Mouse (Mus musculus) cerebellum, adult (tissue): Measurements from ENCODE around the gene Slc34a1.

ENCODE experiments used
- ATAC-seq: cut with Nextera tagmentation; 2 replicates; pipeline ENCODE4 v1.9.2; 2017; ENCODE audit warnings: mild to moderate bottlenecking, moderate library complexity, mixed read lengths; ENCODE audit not compliant: insufficient number of reproducible peaks, low FRiP score, low TSS enrichment

The Slc34a1 gene

GRCm38 (mm10) chr13:55398088-55398487 is at the start of gene Slc34a1:
Gene Slc34a1 (plus strand): TSS chr13:55398187.
- ATAC-seq: no peak

GRCm38 (mm10) chr13:55361145-55361544 is 36.8 kb upstream of the Slc34a1 start:
- ATAC-seq: no peak

GRCm38 (mm10) chr13:55361974-55362452 is 36.0 kb upstream of the Slc34a1 start:
- peak; percentile 36 for ATAC-seq

- peak; percentile 99 for ATAC-seq
Measured at GRCm38 (mm10) chr13:55362453-55363060, 35.4 kb upstream of the Slc34a1 start, which contains the start of gene Lman2. Gene Lman2 (minus strand): TSS chr13:55362783.

- ATAC-seq: no peak
Measured at GRCm38 (mm10) chr13:55368401-55368800, 29.6 kb upstream of the Slc34a1 start.

- ATAC-seq: no peak
Measured at GRCm38 (mm10) chr13:55369531-55370114, 28.4 kb upstream of the Slc34a1 start, which contains the start of gene Rgs14. Gene Rgs14 (plus strand): TSS chr13:55369732.

GRCm38 (mm10) chr13:55370234-55370633 is 27.8 kb upstream of the Slc34a1 start:
- no peak for ATAC-seq

GRCm38 (mm10) chr13:55371007-55371681 is 26.8 kb upstream of the Slc34a1 start:
- no peak for ATAC-seq

GRCm38 (mm10) chr13:55371740-55372139 is 26.2 kb upstream of the Slc34a1 start:
- ATAC-seq: no peak

GRCm38 (mm10) chr13:55374206-55374924 is 23.6 kb upstream of the Slc34a1 start:
- ATAC-seq: no peak

GRCm38 (mm10) chr13:55375877-55376276 is 22.1 kb upstream of the Slc34a1 start:
- ATAC-seq: no peak

- no peak for ATAC-seq
Measured at GRCm38 (mm10) chr13:55378907-55379580, 18.9 kb upstream of the Slc34a1 start.

GRCm38 (mm10) chr13:55381790-55382189 is 16.2 kb upstream of the Slc34a1 start:
- ATAC-seq: no peak

GRCm38 (mm10) chr13:55390644-55391043 is 7.3 kb upstream of the Slc34a1 start:
- no peak for ATAC-seq

- no peak for ATAC-seq
Measured at GRCm38 (mm10) chr13:55391626-55392029, 6.4 kb upstream of the Slc34a1 start.

- ATAC-seq: no peak
Measured at GRCm38 (mm10) chr13:55392933-55393332, 5.1 kb upstream of the Slc34a1 start.

GRCm38 (mm10) chr13:55399300-55400038 is 1.5 kb downstream of the Slc34a1 start:
- ATAC-seq: no peak

GRCm38 (mm10) chr13:55400039-55400346 is 2.0 kb downstream of the Slc34a1 start:
- ATAC-seq: no peak

GRCm38 (mm10) chr13:55403266-55403665 is 5.3 kb downstream of the Slc34a1 start:
- no peak for ATAC-seq
